Mouse (Mus musculus) lung, adult 2 months (tissue): ENCODE data around the gene Cdk15.

Experiments used
- CTCF ChIP-seq: fragments of 200-500 bp; IDR thresholded peaks from 2 replicates; pipeline ENCODE4 v1.5.1; 2011; ENCODE audit warnings: mild to moderate bottlenecking, low read length, control low read depth; ENCODE audit not compliant: insufficient read depth
- POLR2A ChIP-seq: fragments of 200-500 bp; IDR thresholded peaks from 2 replicates; pipeline ENCODE4 v1.6.1; 2011; ENCODE audit warnings: low read depth, mild to moderate bottlenecking, control low read depth, low read length, borderline replicate concordance; ENCODE audit errors: extremely low read depth

- TF ChIP-seq CTCF, result no peak
- TF ChIP-seq POLR2A, result no peak
These were observed 45.1 kb upstream of the Cdk15 start for GRCm38 (mm10) chr1:59211651-59212050.
